Mouse (Mus musculus): Measurements from ENCODE around the gene Tysnd1. TPM values are rescaled to one million over a fixed set of nuclear protein-coding genes. Genes with fewer than 3 reads are reported as not detected.

The Tysnd1 gene
- polyA plus RNA-seq, 1 experiment: 23.6 TPM

DNA sequence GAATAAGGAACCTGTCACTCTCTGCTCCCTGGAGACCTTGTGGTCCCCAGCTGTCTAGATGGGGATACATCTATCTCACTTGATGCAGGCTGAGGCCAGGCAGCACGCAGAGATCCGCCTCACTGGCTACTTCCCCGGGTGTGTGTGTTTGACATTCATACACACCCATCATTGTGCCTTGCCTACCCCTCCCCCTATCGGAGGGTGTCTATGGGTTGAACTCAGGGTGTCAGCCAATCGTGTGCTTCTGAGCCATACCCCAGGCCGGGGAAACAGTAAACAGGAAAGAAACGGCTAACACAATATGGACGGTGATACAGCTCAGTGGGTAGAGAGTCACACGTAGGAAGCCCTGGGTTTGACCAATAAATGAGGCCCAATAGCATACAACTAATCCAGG, 54.7 kb downstream of the Tysnd1 start:
- no peaks in the 10 kb centered on the region for H3K4me1 ChIP-seq (ENCODE audit: control insufficient read depth, insufficient read depth, low read length)
- TF ChIP-seq CTCF (IDR thresholded peaks at IDR 0.05; ENCODE audit: extremely low read depth, insufficient read depth, low read length): no peak
- no peak for TF ChIP-seq POLR2A (IDR thresholded peaks at IDR 0.05; ENCODE audit: extremely low read depth, insufficient read depth, low read length)

DNA sequence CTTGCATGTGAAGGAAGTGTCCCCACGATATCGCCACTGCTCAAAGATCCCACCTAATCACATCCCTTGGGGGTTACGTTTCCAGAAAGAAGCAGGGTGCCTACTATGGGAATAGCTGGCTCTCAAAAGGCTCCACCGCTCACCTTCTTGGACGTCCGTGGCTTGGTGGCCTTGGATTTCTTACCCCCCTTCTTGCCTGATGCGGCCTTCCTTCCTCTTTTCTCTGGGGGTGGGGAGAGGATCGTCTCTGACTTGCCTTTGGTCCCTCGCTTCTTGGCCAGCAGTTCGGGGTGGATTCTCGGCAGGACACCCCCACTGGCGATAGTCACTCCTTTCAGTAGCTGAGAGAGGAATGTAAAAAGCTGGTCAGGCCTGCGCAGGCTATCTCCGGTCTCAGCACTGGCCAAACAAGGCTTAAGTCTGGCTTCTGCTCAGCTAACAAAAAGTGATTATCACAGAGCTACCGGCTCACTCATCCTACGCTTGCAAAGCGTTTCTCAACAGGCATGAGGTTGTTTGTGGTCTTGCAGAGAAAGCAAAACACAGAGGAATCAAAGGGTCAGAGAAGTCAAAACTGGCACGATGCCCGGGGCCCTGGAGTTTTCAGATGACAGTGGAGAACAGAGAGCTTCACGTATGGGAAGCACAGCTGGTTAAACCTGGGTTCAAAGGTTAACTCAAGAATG, 56.4 kb downstream of the Tysnd1 start:
- Histone ChIP-seq H3K4me3 (ENCODE audit: insufficient read depth, low read length) (no peak overlapping the region), H3K4me1 (ENCODE audit: control insufficient read depth, insufficient read depth, low read length) (no peaks in the 10 kb centered on the region), H3K27ac (ENCODE audit: insufficient read depth, low read length) (no peak overlapping the region)
- no peak for TF ChIP-seq POLR2A (IDR thresholded peaks at IDR 0.05; ENCODE audit: extremely low read depth, insufficient read depth, low read length)

More for the DNA sequence above, 54.7 kb downstream of the Tysnd1 start:
- no peak overlapping the region for H3K4me3 ChIP-seq (ENCODE audit: insufficient read depth, low read length)
- H3K27ac ChIP-seq (ENCODE audit: insufficient read depth, low read length): no peak overlapping the region

Other genes starting within 250 kb of the Tysnd1 start
- gene Eif4ebp2, start 242.9 kb upstream of the Tysnd1 start, polyA plus RNA-seq (2012; rRNA removed): 25.6 and 27.6 TPM in 2 replicates
- gene Lrrc20, start 219.7 kb upstream of the Tysnd1 start, polyA plus RNA-seq (2012; rRNA removed): 21.1 and 22.8 TPM in 2 replicates
- gene Npffr1, start 100.0 kb upstream of the Tysnd1 start, polyA plus RNA-seq (2012; rRNA removed): 0.35 and 0.57 TPM in 2 replicates
- 98.7 and 108 TPM in 2 replicates for gene Ppa1, start 47.0 kb upstream of the Tysnd1 start, polyA plus RNA-seq (2012; rRNA removed)
- 106 and 108 TPM in 2 replicates for gene Sar1a, start 15.2 kb upstream of the Tysnd1 start, polyA plus RNA-seq (2012; rRNA removed)
- 8.7 and 10.6 TPM in 2 replicates for gene Aifm2, start 19.7 kb downstream of the Tysnd1 start, polyA plus RNA-seq (2012; rRNA removed)
- 16.8 and 17.9 TPM in 2 replicates for gene H2afy2, start 88.6 kb downstream of the Tysnd1 start, polyA plus RNA-seq (2012; rRNA removed)